Mouse (Mus musculus) small intestine, adult 2 months (tissue): ENCODE measurements around the gene Clec2d. TPM values are rescaled to one million over a fixed set of nuclear protein-coding genes. Genes with fewer than 3 reads are reported as not detected.
"Not testable (repeated sequence)": the region's sequence is repeated elsewhere in the genome, so short reads cannot be mapped to it uniquely, and the experiment has no call there.

Experiments
- H3K27ac ChIP-seq: fragments of 200-500 bp; 2 replicates; pipeline ENCODE4 v1.5.1; 2012; ENCODE audit warnings: low read depth, low read length, control low read depth, inconsistent platforms; ENCODE audit not compliant: insufficient read depth
- H3K27me3 ChIP-seq: fragments of 200-500 bp; 2 replicates; pipeline ENCODE4 v1.6.1; 2012; ENCODE audit warnings: mild to moderate bottlenecking, moderate library complexity, low read length, inconsistent platforms; ENCODE audit not compliant: control insufficient read depth, insufficient read depth
- H3K36me3 ChIP-seq: fragments of 200-500 bp; 2 replicates; pipeline ENCODE4 v1.6.1; 2012; ENCODE audit warnings: mild to moderate bottlenecking, low read length, control low read depth, inconsistent platforms; ENCODE audit not compliant: control insufficient read depth, insufficient read depth
- H3K4me1 ChIP-seq: fragments of 200-500 bp; 2 replicates; pipeline ENCODE4 v1.6.1; 2012; ENCODE audit warnings: low read length, inconsistent platforms, mixed read lengths; ENCODE audit not compliant: control insufficient read depth, insufficient read depth, insufficient read length
- H3K4me3 ChIP-seq: fragments of 200-500 bp; 2 replicates; pipeline ENCODE4 v1.5.1; 2012; ENCODE audit warnings: low read depth, mild to moderate bottlenecking, control low read depth, inconsistent platforms, low read length, moderate library complexity
- CTCF ChIP-seq: fragments of 200-500 bp; IDR thresholded peaks from 2 replicates; pipeline ENCODE4 v1.5.1; 2012; ENCODE audit warnings: low read depth, mild to moderate bottlenecking, control low read depth, inconsistent platforms, low read length, moderate library complexity, mixed read lengths; ENCODE audit not compliant: insufficient replicate concordance, insufficient read length; ENCODE audit errors: extremely low read depth
- POLR2A ChIP-seq: fragments of 200-500 bp; IDR thresholded peaks from 2 replicates; pipeline ENCODE4 v1.6.1; 2012; ENCODE audit warnings: low read depth, mild to moderate bottlenecking, control low read depth, inconsistent platforms, low read length, moderate library complexity
- WGBS: fragments of 180-500 bp; shearing (Covaris S2); methylation state at CpG from one replicate; pipeline ENCODE4 v1.1.7; 2018; 5-methylcytosine and 5-hydroxymethylcytosine counted together
- polyA plus RNA-seq: library from polyadenylated mRNA; depleted of rRNA; stranded (reverse); fragments of >200 nt; gene quantifications from 2 replicates; pipeline ENCODE4 v1.2.3, GENCODE M21; 2012

The Clec2d gene
- polyA plus RNA-seq, 1 experiment: 20.9 TPM

- 0% methylated on average over 1 of the region's 1 CpGs for WGBS
Observed at GRCm38 (mm10) chr6:129181249-129181648, 834 bp downstream of the Clec2d start.

DNA sequence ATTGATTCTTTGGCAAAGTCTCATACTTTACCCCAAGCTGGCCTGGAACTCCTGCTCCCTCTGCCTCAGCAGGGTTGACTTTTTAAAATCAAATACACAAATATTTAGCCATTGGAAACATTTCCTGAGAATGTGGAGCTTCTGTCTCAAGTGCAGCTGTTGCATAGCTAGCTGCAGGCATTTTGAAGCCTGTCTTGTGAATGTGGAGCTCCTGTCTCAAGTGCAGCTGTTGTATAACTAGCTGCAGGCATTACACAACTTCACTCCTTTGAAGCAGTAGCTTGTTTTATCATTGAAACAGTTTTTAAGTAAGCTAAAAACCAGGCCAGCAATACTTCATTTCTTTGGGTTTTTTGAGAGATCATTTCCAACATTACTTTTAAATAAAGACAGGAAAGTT, 1.3 kb downstream of the Clec2d start:
- TF ChIP-seq POLR2A (no peak), CTCF (no peak)
- H3K36me3 ChIP-seq: peaks cover 46% of the 10 kb centered on the region
- no peaks in the 10 kb centered on the region for H3K27me3 ChIP-seq
- no peaks in the 10 kb centered on the region for H3K4me1 ChIP-seq
- peak overlapping the region; percentile 100 for H3K27ac ChIP-seq
- H3K4me3 ChIP-seq: peak overlapping the region; percentile 37; the same call in 1 of the 2 replicates

More at GRCm38 (mm10) chr6:129181249-129181648, 834 bp downstream of the Clec2d start:
- H3K27me3 ChIP-seq: no peaks in the 10 kb centered on the region
- peaks cover 41% of the 10 kb centered on the region for H3K36me3 ChIP-seq
- TF ChIP-seq CTCF (no peak), POLR2A (no peak)
- H3K27ac ChIP-seq: peak overlapping the region; percentile 100
- H3K4me1 ChIP-seq: no peaks in the 10 kb centered on the region
- no peak overlapping the region for H3K4me3 ChIP-seq

GRCm38 (mm10) chr6:129182518-129182917, 2.1 kb downstream of the Clec2d start:
- Histone ChIP-seq H3K27me3 (no peaks in the 10 kb centered on the region), H3K36me3 (peaks cover 48% of the 10 kb centered on the region), H3K27ac (peak overlapping the region; percentile 99), H3K4me1 (no peaks in the 10 kb centered on the region), H3K4me3 (peak overlapping the region; percentile 26; the same call in 1 of the 2 replicates)
- WGBS: 5% methylated on average over 1 of the region's 1 CpGs
- TF ChIP-seq POLR2A: no peak
- no peak for TF ChIP-seq CTCF

GRCm38 (mm10) chr6:129184001-129184400, 3.6 kb downstream of the Clec2d start:
- H3K4me1 ChIP-seq, H3K27me3 ChIP-seq: not testable (repeated sequence)
- Histone ChIP-seq H3K4me3 (peak overlapping the region; percentile 48; the same call in 1 of the 2 replicates), H3K36me3 (peaks cover 48% of the 10 kb centered on the region), H3K27ac (peak overlapping the region; percentile 96)
- WGBS: 32% methylated on average over 4 of the region's 4 CpGs

GRCm38 (mm10) chr6:129184788-129185187, 4.4 kb downstream of the Clec2d start:
- TF ChIP-seq CTCF (no peak), POLR2A (no peak)
- H3K27me3 ChIP-seq: no peaks in the 10 kb centered on the region
- H3K4me3 ChIP-seq: no peak overlapping the region
- peak overlapping the region; percentile 96 for H3K27ac ChIP-seq
- H3K36me3 ChIP-seq: peaks cover 48% of the 10 kb centered on the region
- WGBS: 20% methylated on average over 5 of the region's 5 CpGs
- H3K4me1 ChIP-seq: no peaks in the 10 kb centered on the region

DNA sequence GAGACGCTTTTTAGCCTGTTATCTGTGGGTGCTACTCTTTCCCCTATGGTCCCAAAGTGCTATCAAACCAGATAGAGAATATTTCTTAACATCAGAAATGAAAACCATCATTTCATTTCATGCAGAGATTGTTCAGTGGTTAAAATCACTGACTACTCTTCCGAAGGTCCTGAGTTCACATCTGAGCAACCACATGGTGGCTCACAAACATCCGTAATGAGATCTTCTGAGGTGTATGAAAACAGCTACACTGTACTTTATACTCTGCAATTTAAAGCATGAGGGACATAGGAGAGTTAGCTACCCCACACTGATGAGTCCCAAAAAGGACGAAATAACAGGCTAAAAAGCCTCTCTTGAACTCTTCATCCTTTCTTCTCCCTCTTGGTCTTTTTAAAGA, 5.6 kb downstream of the Clec2d start:
- no peaks in the 10 kb centered on the region for H3K4me1 ChIP-seq
- H3K27me3 ChIP-seq: no peaks in the 10 kb centered on the region
- H3K4me3 ChIP-seq: no peak overlapping the region
- WGBS: 69% methylated on average over 4 of the region's 4 CpGs
- H3K27ac ChIP-seq: peak overlapping the region; percentile 23; the same call in 1 of the 2 replicates
- peaks cover 48% of the 10 kb centered on the region for H3K36me3 ChIP-seq
- TF ChIP-seq POLR2A: no peak
- no peak for TF ChIP-seq CTCF

DNA sequence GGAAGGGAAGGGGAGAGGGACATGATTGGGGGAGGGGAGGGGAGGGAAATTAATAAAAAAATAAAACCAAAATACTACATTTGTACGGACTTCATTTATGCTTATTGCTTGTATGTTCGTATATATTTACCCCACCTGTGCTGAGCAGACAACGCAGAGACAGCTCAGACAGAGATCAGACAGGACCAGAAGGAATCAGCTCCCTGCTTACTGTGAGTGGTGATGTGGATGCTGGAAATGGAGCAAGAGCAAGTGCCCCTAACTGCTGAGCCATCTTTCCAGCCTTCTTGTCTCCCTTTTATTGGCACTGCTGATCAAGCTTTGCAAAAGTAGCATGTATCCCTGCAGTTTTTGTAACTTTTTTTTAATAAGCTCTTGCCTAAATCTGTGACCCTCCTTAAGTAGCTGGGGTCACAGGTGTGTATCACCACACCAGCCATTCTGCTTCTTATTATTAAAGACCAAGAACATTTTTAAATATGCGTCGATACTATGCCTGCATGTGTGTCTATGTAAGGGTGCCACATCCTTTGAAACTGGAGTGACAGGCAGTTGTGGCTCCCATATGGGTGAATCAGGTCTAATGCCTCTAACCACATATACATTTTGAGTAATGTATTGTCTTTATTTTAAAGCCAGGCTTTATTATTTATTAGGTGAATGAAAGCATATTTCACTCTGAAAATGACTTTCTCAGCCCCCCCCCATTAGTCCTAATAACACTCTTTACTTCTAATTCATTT, 6.2 kb downstream of the Clec2d start:
- no peaks in the 10 kb centered on the region for H3K4me1 ChIP-seq
- WGBS: 77% methylated on average over 5 of the region's 5 CpGs
- no peaks in the 10 kb centered on the region for H3K27me3 ChIP-seq
- H3K4me3 ChIP-seq: no peak overlapping the region
- no peak overlapping the region for H3K27ac ChIP-seq
- TF ChIP-seq POLR2A (no peak), CTCF (no peak)
- peaks cover 46% of the 10 kb centered on the region for H3K36me3 ChIP-seq
